Mouse (Mus musculus): ENCODE measurements around the gene Kpna1. TPM values are rescaled to one million over a fixed set of nuclear protein-coding genes. Genes with fewer than 3 reads are reported as not detected.
A peak's percentile ranks its signal among the peaks of the same experiment; 100 is the strongest.
"Not testable (repeated sequence)": the region's sequence is repeated elsewhere in the genome, so short reads cannot be mapped to it uniquely, and the experiment has no call there.

Kpna1 gene
- polyA plus RNA-seq, 1 experiment from 2014 or later = 34.0 TPM

GRCm38 (mm10) chr16:36053524-36054275 is 75.2 kb downstream of the Kpna1 start:
- no peak for ATAC-seq (ENCODE audit: low read depth)
- Histone ChIP-seq H3K4me3 (replicated peaks) (no peak overlapping the region), H3K9ac (no peak overlapping the region), H3K27me3 (no peaks in the 10 kb centered on the region), H3K4me2 (no peak overlapping the region), H3K36me3 (peaks cover 48% of the 10 kb centered on the region), H3K4me1 (replicated peaks) (peaks cover 7% of the 10 kb centered on the region), H3K9me3 (replicated peaks) (no peaks in the 10 kb centered on the region), H3K27ac (no peak overlapping the region)
- WGBS (ENCODE audit: insufficient replicate concordance) = 63% methylated on average over 6 of the region's 6 CpGs
- no peak for DNase-seq

- Histone ChIP-seq H3K4me1 (replicated peaks) (peaks cover 12% of the 10 kb centered on the region), H3K4me2 (no peak overlapping the region), H3K4me3 (replicated peaks) (no peak overlapping the region), H3K27ac (no peak overlapping the region), H3K9ac (no peak overlapping the region), H3K36me3 (peaks cover 36% of the 10 kb centered on the region), H3K9me3 (replicated peaks) (no peaks in the 10 kb centered on the region), H3K27me3 (no peaks in the 10 kb centered on the region)
- DNase-seq (no peak), ATAC-seq (ENCODE audit: low read depth) (no peak)
- 85% methylated on average over 8 of the region's 8 CpGs for WGBS (ENCODE audit: insufficient replicate concordance)
These were observed 76.4 kb downstream of the Kpna1 start for GRCm38 (mm10) chr16:36054920-36055319.

GRCm38 (mm10) chr16:36056416-36056815 is 77.9 kb downstream of the Kpna1 start:
- Histone ChIP-seq H3K4me1 (replicated peaks) (peaks cover 17% of the 10 kb centered on the region), H3K36me3 (peaks cover 28% of the 10 kb centered on the region), H3K27me3 (no peaks in the 10 kb centered on the region), H3K27ac (no peak overlapping the region), H3K4me2 (no peak overlapping the region), H3K9me3 (replicated peaks) (no peaks in the 10 kb centered on the region), H3K4me3 (replicated peaks) (no peak overlapping the region), H3K9ac (no peak overlapping the region)
- ATAC-seq (ENCODE audit: low read depth) (no peak), DNase-seq (no peak)
- WGBS (ENCODE audit: insufficient replicate concordance) = 83% methylated on average over 11 of the region's 11 CpGs

- DNase-seq (no peak), ATAC-seq (ENCODE audit: low read depth) (no peak)
- H3K4me3 ChIP-seq (replicated peaks) = no peak overlapping the region
- peaks cover 28% of the 10 kb centered on the region for H3K4me1 ChIP-seq (replicated peaks)
- H3K27me3 ChIP-seq = no peaks in the 10 kb centered on the region
- peaks cover 17% of the 10 kb centered on the region for H3K36me3 ChIP-seq
- H3K27ac ChIP-seq = no peak overlapping the region
- no peak overlapping the region for H3K9ac ChIP-seq
- H3K4me2 ChIP-seq = no peak overlapping the region
- H3K9me3 ChIP-seq (replicated peaks) = no peaks in the 10 kb centered on the region
- WGBS (ENCODE audit: insufficient replicate concordance) = 56% methylated on average over 8 of the region's 8 CpGs
These were observed 79.5 kb downstream of the Kpna1 start for GRCm38 (mm10) chr16:36057933-36058475.

- H3K9me3 ChIP-seq (replicated peaks); DNase-seq; H3K4me2 ChIP-seq; H3K4me3 ChIP-seq (replicated peaks); ATAC-seq (ENCODE audit: low read depth); H3K36me3 ChIP-seq; H3K27me3 ChIP-seq: not testable (repeated sequence)
- Histone ChIP-seq H3K4me1 (replicated peaks) (peaks cover 47% of the 10 kb centered on the region), H3K9ac (0 out of 2 replicates have a peak overlapping the region, but pooled peaks have one; percentile 19), H3K27ac (peak overlapping the region; percentile 79)
- 33% methylated on average over 1 of the region's 1 CpGs for WGBS (ENCODE audit: insufficient replicate concordance)
These were observed 84.0 kb downstream of the Kpna1 start for GRCm38 (mm10) chr16:36062534-36062933.

GRCm38 (mm10) chr16:36063315-36063714 is 84.8 kb downstream of the Kpna1 start:
- 83% methylated on average over 2 of the region's 2 CpGs for WGBS (ENCODE audit: insufficient replicate concordance)
- Histone ChIP-seq H3K9me3 (replicated peaks) (no peaks in the 10 kb centered on the region), H3K4me3 (replicated peaks) (no peak overlapping the region), H3K4me2 (no peak overlapping the region), H3K27ac (peak overlapping the region; percentile 30), H3K9ac (no peak overlapping the region), H3K27me3 (no peaks in the 10 kb centered on the region), H3K36me3 (peaks cover 10% of the 10 kb centered on the region; the same call in 1 of the 2 replicates), H3K4me1 (replicated peaks) (peaks cover 50% of the 10 kb centered on the region)
- DNase-seq = no peak
- no peak for ATAC-seq (ENCODE audit: low read depth)

GRCm38 (mm10) chr16:36064904-36065303 is 86.4 kb downstream of the Kpna1 start:
- Histone ChIP-seq H3K36me3 (peaks cover 15% of the 10 kb centered on the region), H3K27ac (no peak overlapping the region), H3K9me3 (replicated peaks) (no peaks in the 10 kb centered on the region), H3K4me1 (replicated peaks) (peaks cover 58% of the 10 kb centered on the region), H3K4me3 (replicated peaks) (no peak overlapping the region), H3K4me2 (no peak overlapping the region), H3K27me3 (no peaks in the 10 kb centered on the region), H3K9ac (no peak overlapping the region)
- ATAC-seq (ENCODE audit: low read depth) (no peak), DNase-seq (no peak)
- 78% methylated on average over 5 of the region's 5 CpGs for WGBS (ENCODE audit: insufficient replicate concordance)

GRCm38 (mm10) chr16:36067694-36068093 is 89.1 kb downstream of the Kpna1 start:
- Histone ChIP-seq H3K4me2 (no peak overlapping the region), H3K9ac (no peak overlapping the region), H3K27me3 (no peaks in the 10 kb centered on the region), H3K4me1 (replicated peaks) (peaks cover 55% of the 10 kb centered on the region), H3K27ac (no peak overlapping the region), H3K4me3 (replicated peaks) (no peak overlapping the region), H3K9me3 (replicated peaks) (no peaks in the 10 kb centered on the region), H3K36me3 (peaks cover 10% of the 10 kb centered on the region)
- WGBS (ENCODE audit: insufficient replicate concordance) = 43% methylated on average over 2 of the region's 2 CpGs
- ATAC-seq (ENCODE audit: low read depth) (no peak), DNase-seq (no peak)

- peaks cover 52% of the 10 kb centered on the region for H3K4me1 ChIP-seq (replicated peaks)
- peaks cover 10% of the 10 kb centered on the region for H3K36me3 ChIP-seq
- DNase-seq (no peak), ATAC-seq (ENCODE audit: low read depth) (no peak)
- no peak overlapping the region for H3K9ac ChIP-seq
- H3K27me3 ChIP-seq = no peaks in the 10 kb centered on the region
- no peak overlapping the region for H3K4me3 ChIP-seq (replicated peaks)
- no peak overlapping the region for H3K27ac ChIP-seq
- no peak overlapping the region for H3K4me2 ChIP-seq
- no peaks in the 10 kb centered on the region for H3K9me3 ChIP-seq (replicated peaks)
- WGBS (ENCODE audit: insufficient replicate concordance) = 79% methylated on average over 3 of the region's 3 CpGs
These were observed 89.8 kb downstream of the Kpna1 start for GRCm38 (mm10) chr16:36068356-36068755.

GRCm38 (mm10) chr16:36069819-36070575 is 91.4 kb downstream of the Kpna1 start:
- H3K4me1 ChIP-seq (replicated peaks) = peaks cover 49% of the 10 kb centered on the region
- no peak for DNase-seq
- peak overlapping the region; percentile 89 for H3K4me2 ChIP-seq
- H3K4me3 ChIP-seq (replicated peaks) = peak overlapping the region; percentile 81
- H3K9me3 ChIP-seq (replicated peaks) = no peaks in the 10 kb centered on the region
- no peak overlapping the region for H3K27ac ChIP-seq
- H3K36me3 ChIP-seq = peaks cover 10% of the 10 kb centered on the region
- peak overlapping the region; percentile 91 for H3K9ac ChIP-seq
- ATAC-seq (ENCODE audit: low read depth) = no peak
- no peaks in the 10 kb centered on the region for H3K27me3 ChIP-seq
- 49% methylated on average over 9 of the region's 9 CpGs for whole genome bisulfite sequencing (ENCODE audit: insufficient replicate concordance)

GRCm38 (mm10) chr16:36071071-36071449 is 92.5 kb downstream of the Kpna1 start:
- peak overlapping the region; percentile 94 for H3K27ac ChIP-seq
- ATAC-seq (ENCODE audit: low read depth) (no peak; the same call in none of the 2 replicates), DNase-seq (peak; percentile 6)
- H3K4me3 ChIP-seq (replicated peaks) = peak overlapping the region; percentile 81
- H3K27me3 ChIP-seq = no peaks in the 10 kb centered on the region
- peaks cover 47% of the 10 kb centered on the region for H3K4me1 ChIP-seq (replicated peaks)
- under 1% methylated on average over 16 of the region's 16 CpGs for WGBS (ENCODE audit: insufficient replicate concordance)
- peaks cover 12% of the 10 kb centered on the region for H3K36me3 ChIP-seq
- H3K9me3 ChIP-seq (replicated peaks) = no peaks in the 10 kb centered on the region
- peak overlapping the region; percentile 91 for H3K9ac ChIP-seq
- peak overlapping the region; percentile 89 for H3K4me2 ChIP-seq
